Mouse (Mus musculus): ENCODE results near the gene Fndc8.

Fndc8 gene

GRCm38 (mm10) chr11:82891936-82892335 lies at the start of gene Fndc8:
Fndc8 (plus strand) TSS chr11:82892124.
- DNase-seq (ENCODE audit: low spot score), result no peak

GRCm38 (mm10) chr11:82844771-82845414 lies 47.0 kb upstream of the Fndc8 start:
- no peak for DNase-seq (ENCODE audit: low spot score)

DNA sequence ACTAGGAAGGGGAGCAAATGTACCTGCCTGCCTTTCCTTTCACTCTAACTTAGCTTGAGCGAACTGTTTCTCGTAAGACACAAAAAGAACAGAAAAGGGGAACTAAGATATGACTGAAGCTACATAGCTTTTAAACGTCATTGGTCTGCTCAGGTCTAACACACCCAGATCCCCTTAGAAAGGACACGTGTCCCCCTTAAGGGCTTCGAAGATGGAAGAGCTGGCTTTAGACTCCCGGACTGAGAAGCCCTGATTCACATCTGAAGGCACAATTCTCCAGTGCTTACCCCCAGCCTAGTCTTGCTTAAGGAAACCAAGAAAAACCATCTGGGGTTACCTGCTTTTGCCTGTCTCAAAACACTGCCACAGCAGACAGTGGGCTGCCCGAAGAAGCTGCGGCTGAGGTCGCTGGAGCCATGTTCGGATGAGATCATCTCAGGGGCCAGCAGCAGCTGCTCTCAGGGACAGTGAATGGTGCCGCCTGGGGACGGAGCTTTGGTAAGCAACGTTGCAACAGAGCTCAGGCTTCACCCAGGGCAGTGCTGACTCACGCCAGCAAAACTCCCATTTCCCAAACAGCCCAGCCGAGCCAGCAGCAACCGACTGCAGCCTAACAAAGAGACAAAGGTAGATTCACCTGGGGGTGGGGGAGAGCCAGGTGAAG lies 46.4 kb upstream of the Fndc8 start:
- DNase-seq (ENCODE audit: low spot score), result peak; percentile 63

GRCm38 (mm10) chr11:82846079-82846436 lies 45.9 kb upstream of the Fndc8 start:
- no peak for DNase-seq (ENCODE audit: low spot score)

DNA sequence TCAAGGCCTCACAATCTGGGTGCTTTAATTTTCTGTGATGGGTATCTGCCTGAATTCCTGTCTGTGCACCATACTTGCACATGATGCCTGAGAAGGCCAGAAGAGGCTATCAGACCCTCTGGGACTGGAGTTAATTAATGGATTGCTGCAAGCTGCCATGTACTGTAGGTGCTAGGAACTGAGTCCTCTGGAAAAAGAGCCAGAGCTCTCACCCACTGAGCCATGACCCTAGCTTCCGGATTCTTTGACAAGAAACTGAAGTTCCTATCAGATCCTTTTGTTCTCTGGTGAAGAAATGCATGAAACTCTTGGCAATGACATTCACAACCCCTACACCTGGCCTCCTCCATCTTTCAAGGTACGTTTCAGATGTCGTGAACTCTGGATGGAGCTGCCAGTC lies 45.0 kb upstream of the Fndc8 start:
- DNase-seq (ENCODE audit: low spot score), result no peak

- DNase-seq (ENCODE audit: low spot score), result no peak
Measured at GRCm38 (mm10) chr11:82847571-82848000, 44.3 kb upstream of the Fndc8 start.

- no peak for DNase-seq (ENCODE audit: low spot score)
Measured at GRCm38 (mm10) chr11:82850259-82850658, 41.7 kb upstream of the Fndc8 start.

- no peak for DNase-seq (ENCODE audit: low spot score)
Measured at GRCm38 (mm10) chr11:82852115-82852514, 39.8 kb upstream of the Fndc8 start.

- DNase-seq (ENCODE audit: low spot score), result no peak
Measured at GRCm38 (mm10) chr11:82852540-82852939, 39.4 kb upstream of the Fndc8 start.

- no peak for DNase-seq (ENCODE audit: low spot score)
Measured at GRCm38 (mm10) chr11:82852958-82853357, 39.0 kb upstream of the Fndc8 start.

DNA sequence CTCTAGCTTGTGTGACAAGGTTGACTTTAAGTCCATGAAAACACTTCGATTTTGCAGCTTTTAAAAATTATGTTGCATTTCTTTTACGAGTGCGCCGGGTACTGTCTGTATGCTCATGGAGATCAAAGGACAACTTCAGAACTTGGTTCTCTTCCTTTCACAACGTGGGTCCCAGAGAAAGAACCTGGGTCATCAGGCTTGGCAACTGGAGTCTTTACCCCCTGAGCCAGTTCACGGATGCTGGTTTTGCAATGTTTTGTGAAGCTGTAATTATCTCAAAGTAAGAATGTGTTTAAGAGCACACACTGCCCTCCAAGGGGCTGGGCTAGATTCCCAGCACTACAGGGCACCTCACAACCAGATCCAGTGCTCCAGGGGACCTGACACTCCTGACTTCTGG lies 37.8 kb upstream of the Fndc8 start:
- no peak for DNase-seq (ENCODE audit: low spot score)

DNA sequence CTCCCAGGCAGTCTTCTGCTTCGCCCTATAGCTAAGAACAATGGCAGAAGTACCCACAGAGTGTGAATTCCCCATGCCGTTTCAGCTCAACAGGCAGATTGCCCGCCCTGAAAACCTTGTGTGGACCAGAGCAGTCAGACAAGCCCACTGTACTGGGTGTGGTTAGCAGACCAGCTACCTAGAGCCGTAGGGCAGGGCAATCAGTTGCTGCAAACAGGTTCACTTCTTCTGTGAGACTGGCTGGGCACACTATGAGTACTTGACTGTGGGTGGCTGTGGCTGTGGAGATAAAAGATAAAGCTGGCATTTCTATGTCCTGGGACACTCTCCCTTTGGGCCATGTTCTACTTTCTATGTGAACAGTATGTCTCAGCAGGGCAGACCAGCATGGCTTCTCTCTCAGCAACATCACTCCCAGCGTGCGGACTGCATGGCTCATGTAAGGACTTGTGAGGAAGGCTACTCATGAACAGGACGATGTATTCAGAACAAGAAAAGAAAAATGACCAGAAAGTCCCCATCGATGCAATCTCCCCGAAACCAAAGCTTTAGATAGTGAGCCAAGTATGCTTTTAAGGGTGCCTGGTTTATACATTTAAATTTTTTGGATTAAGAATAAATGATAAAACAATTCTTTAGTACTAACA lies 36.5 kb upstream of the Fndc8 start:
- no peak for DNase-seq (ENCODE audit: low spot score)

- DNase-seq (ENCODE audit: low spot score), result no peak
Measured at GRCm38 (mm10) chr11:82856032-82856431, 35.9 kb upstream of the Fndc8 start.

GRCm38 (mm10) chr11:82857307-82857848 lies 34.5 kb upstream of the Fndc8 start:
- DNase-seq (ENCODE audit: low spot score), result no peak

GRCm38 (mm10) chr11:82860759-82861158 lies 31.2 kb upstream of the Fndc8 start:
- no peak for DNase-seq (ENCODE audit: low spot score)

- DNase-seq (ENCODE audit: low spot score), result no peak
Measured at GRCm38 (mm10) chr11:82861558-82861957, 30.4 kb upstream of the Fndc8 start.

- no peak for DNase-seq (ENCODE audit: low spot score)
Measured at GRCm38 (mm10) chr11:82862638-82863037, 29.3 kb upstream of the Fndc8 start.

- DNase-seq (ENCODE audit: low spot score), result no peak
Measured at GRCm38 (mm10) chr11:82863059-82863458, 28.9 kb upstream of the Fndc8 start.

DNA sequence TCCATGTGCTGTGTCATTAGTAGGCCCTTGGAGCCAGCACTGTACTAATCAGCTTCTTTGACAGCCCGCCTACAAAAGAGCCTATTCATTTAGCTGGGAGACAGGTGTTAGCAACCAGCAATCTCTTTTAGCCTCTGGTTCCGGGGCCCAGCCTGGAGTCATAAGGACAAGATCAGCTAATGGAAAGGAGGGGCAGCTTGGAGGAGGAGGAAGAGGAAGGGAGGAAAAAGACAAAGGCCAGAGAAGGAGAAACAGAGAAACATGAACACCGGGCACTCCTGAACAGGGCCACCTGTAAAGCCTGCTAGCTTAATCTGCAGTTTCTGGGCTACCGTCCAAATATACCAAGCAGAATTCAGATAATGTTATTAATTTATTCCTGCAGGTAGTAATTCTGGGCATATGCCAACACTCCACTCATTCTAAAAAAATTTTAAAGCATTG lies 28.4 kb upstream of the Fndc8 start:
- DNase-seq (ENCODE audit: low spot score), result no peak

DNA sequence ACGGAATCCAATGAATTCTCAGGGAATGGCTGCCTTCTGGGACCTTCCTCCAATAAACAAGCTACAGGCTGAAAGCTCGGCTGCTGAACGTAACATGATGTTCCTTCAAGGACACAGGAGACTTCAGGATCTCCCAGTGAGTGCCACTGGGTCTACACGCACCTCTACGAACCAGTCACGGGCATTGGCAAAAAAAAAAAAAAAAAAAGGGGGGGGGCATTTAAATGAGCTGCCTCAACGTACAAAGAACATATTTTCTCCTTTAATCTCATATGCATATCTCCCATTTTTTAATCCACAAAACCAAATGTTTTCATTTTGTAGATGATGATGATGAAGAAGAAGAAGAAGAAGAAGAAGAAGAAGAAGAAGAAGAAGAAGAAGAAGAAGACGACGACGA lies 26.0 kb upstream of the Fndc8 start:
- DNase-seq (ENCODE audit: low spot score), result no peak

DNA sequence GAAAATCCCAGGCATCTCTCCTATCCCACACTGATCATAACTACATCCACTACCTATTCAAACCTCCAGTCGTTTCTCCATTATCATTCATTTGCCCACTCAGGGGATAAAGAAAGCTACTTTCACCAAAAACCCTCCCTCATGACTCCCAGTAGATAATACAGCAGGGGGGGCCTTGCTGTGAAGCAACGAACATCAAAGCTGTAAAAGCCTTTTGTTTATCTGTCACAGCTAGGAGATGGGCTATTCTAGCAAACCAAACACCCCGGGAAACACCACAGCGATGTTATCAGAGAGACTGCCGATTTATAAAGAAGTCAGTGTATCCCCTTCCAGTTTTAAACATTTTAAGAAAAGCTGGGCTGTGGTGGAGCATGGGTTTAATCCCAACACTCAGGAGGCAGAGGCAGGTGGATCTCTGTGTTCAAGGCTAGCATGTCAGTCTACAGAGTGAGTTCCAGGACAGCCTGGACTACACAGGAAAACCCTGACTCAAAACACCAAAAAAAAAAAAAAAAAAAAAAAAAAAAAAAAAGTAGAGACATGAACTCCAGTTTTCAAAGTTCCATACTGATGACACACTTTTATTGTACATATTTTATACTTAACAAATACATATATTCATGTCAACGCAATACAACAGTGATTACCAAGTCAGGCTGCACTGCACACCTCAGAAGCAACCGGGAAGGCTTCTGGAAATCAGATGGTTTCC lies 24.9 kb upstream of the Fndc8 start:
- DNase-seq (ENCODE audit: low spot score), result no peak

DNA sequence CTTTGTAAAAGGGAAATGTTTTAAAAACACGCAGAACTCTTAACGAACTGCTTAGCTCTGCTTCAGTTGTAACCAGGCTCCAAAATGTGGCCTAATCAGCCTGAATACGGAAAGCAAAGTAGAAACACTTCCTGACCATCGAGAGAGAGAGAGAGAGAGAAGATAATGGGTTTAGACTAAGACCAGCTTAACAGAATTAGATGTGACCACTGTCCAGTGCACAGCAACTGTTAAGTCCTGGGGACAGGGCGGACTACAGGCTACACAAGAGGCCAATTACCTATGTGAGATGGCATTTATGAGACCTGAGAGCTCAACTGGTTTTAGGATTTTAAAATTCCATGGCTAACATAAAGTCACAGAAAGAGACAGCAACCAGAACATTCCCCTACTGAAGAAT lies 24.0 kb upstream of the Fndc8 start:
- no peak for DNase-seq (ENCODE audit: low spot score)
